Mouse (Mus musculus): Measurements from ENCODE around the gene Aamp. TPM values are rescaled to one million over a fixed set of nuclear protein-coding genes. Genes with fewer than 3 reads are reported as not detected.

Aamp gene
- total RNA-seq, 2 experiments from 2014 or later: 140 to 143 TPM

- TF ChIP-seq CTCF (IDR thresholded peaks at IDR 0.05): no peak
- intact Hi-C loops (cut with DNase I): loop anchor here (2.0 kb wide), 1 partner anchor 72 kb away; no protein-coding TSS in a partner anchor
- H3K4me3 ChIP-seq: no peak within 1 kb of the TSS
- no peak within 1 kb of the TSS for H3K27ac ChIP-seq
- no peak for DNase-seq (ENCODE audit: extremely low spot score in 1 of 2, low spot score in 2 of 2)
Measured at GRCm38 (mm10) chr1:74278538-74278937, 6.0 kb downstream of the Aamp start, which contains the start of gene Gpbar1. Gene Gpbar1 (plus strand): TSS chr1:74278550.

DNA sequence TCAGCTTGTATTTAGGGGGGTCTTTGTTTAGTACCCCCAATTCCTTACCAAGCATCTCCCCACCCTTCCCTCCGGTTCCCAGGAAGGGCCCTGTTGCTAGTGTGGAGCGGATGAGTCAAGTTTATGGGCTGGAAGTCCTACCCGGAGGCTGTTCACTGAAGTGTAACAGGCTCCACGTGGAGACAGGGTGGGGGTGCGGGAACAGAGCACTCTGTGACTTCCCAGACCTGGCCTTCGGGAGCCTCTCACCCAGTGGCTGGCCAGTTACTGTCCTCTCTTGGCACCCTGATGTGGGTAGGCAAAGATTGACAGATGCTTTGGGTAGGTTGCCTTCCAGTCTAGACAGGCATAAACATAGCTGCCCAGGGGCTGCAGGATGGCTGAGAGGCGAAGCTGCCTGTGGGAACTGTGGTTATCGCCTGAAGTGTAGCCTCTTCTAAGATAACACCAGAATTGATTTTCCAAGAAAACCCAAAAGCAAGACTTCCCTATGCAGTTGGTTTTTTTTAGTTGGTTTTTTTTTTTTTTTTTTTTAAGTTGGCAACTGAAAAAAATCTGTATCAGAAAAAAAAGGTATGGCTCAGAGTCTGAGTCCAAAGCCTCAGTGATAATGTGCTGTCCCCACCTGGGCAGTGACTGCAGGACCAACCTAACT lies 6.5 kb downstream of the Aamp start:
- intact Hi-C loops (cut with DNase I): loop anchor here (2.0 kb wide), 1 partner anchor 71 kb away; no protein-coding TSS in a partner anchor
- TF ChIP-seq CTCF (IDR thresholded peaks at IDR 0.05): no peak
- no peak overlapping the region for H3K27ac ChIP-seq
- DNase-seq (ENCODE audit: extremely low spot score in 1 of 2, low spot score in 2 of 2): no peak
- no peak overlapping the region for H3K4me3 ChIP-seq

DNA sequence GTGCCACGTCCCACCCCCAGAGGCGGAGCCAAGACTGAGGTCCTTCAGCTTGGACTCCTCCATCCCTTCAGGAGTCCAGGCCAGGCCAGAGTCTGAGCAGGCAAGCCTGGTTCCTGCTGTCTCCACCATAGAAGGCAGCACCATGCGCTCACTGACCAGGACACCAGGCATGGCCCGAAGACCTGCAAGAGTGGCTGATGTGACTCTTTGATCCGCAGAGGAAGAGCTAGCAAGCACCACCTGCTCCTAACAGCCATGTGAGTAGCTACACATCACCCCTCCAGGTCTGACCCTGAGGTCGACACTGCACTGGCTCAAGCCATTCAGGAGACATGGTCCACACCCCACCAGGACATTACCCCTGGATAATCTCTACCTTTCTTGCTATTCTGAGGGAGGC lies 7.5 kb downstream of the Aamp start:
- H3K4me3 ChIP-seq: no peak overlapping the region
- no peak for DNase-seq (ENCODE audit: extremely low spot score in 1 of 2, low spot score in 2 of 2)
- no peak overlapping the region for H3K27ac ChIP-seq
- intact Hi-C loops (cut with DNase I): no loop called here
- no peak for TF ChIP-seq CTCF (IDR thresholded peaks at IDR 0.05)

GRCm38 (mm10) chr1:74275015-74275414 lies 9.5 kb downstream of the Aamp start:
- no peak for TF ChIP-seq CTCF (IDR thresholded peaks at IDR 0.05)
- intact Hi-C loops (cut with DNase I): no loop called here

GRCm38 (mm10) chr1:74271659-74272058 lies 12.9 kb downstream of the Aamp start:
- no peak for DNase-seq (ENCODE audit: extremely low spot score in 1 of 2, low spot score in 2 of 2)
- intact Hi-C loops (cut with DNase I): no loop called here
- Histone ChIP-seq H3K27ac (no peak overlapping the region), H3K4me3 (no peak overlapping the region)
- TF ChIP-seq CTCF (IDR thresholded peaks at IDR 0.05): no peak

More at GRCm38 (mm10) chr1:74275015-74275414, 9.5 kb downstream of the Aamp start:
- no peak overlapping the region for H3K4me3 ChIP-seq
- H3K27ac ChIP-seq: no peak overlapping the region
- DNase-seq (ENCODE audit: extremely low spot score in 1 of 2, low spot score in 2 of 2): no peak

GRCm38 (mm10) chr1:74268750-74269149 lies 15.8 kb downstream of the Aamp start:
- intact Hi-C loops (cut with DNase I): no loop called here
- no peak for TF ChIP-seq CTCF (IDR thresholded peaks at IDR 0.05)
- no peak overlapping the region for H3K4me3 ChIP-seq
- H3K27ac ChIP-seq: no peak overlapping the region
- no peak for DNase-seq (ENCODE audit: extremely low spot score in 1 of 2, low spot score in 2 of 2)

DNA sequence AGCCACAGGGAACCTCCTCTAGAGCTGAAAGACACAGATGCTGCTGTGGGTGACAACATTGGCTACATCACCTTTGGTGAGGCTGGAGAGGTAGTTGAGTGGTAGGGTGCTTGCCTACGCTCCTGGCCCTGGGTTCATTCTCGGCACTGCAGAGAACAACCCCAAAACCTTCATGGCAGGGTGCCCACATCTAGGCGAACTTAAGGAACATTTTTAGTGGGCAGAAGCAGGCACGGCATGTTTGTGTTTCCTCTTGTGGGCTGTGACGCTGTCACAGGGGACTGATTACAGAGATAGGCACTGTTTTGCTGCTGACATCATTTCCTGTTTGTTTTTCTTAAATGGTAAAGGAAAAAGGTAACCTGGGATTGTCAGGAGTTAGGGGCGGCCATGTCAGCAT lies 22.0 kb downstream of the Aamp start:
- Histone ChIP-seq H3K27ac (no peak overlapping the region), H3K4me3 (no peak overlapping the region)
- DNase-seq (ENCODE audit: extremely low spot score in 1 of 2, low spot score in 2 of 2): no peak
- intact Hi-C loops (cut with DNase I): no loop called here
- TF ChIP-seq CTCF (IDR thresholded peaks at IDR 0.05): no peak

GRCm38 (mm10) chr1:74256782-74257181 lies 27.8 kb downstream of the Aamp start:
- no peak for TF ChIP-seq CTCF (IDR thresholded peaks at IDR 0.05)
- intact Hi-C loops (cut with DNase I): no loop called here
- DNase-seq (ENCODE audit: extremely low spot score in 1 of 2, low spot score in 2 of 2): no peak
- no peak overlapping the region for H3K27ac ChIP-seq
- H3K4me3 ChIP-seq: no peak overlapping the region

GRCm38 (mm10) chr1:74255704-74256345 lies 28.7 kb downstream of the Aamp start:
- Histone ChIP-seq H3K4me3 (no peak overlapping the region), H3K27ac (no peak overlapping the region)
- no peak for DNase-seq (ENCODE audit: extremely low spot score in 1 of 2, low spot score in 2 of 2)
- intact Hi-C loops (cut with DNase I): no loop called here
- TF ChIP-seq CTCF (IDR thresholded peaks at IDR 0.05): no peak

- DNase-seq (ENCODE audit: extremely low spot score in 1 of 2, low spot score in 2 of 2): no peak
- intact Hi-C loops (cut with DNase I): no loop called here
- no peak for TF ChIP-seq CTCF (IDR thresholded peaks at IDR 0.05)
- H3K4me3 ChIP-seq: no peak overlapping the region
- H3K27ac ChIP-seq: no peak overlapping the region; the same call in 1 of the 2 replicates
Measured at GRCm38 (mm10) chr1:74250096-74250495, 34.4 kb downstream of the Aamp start.

DNA sequence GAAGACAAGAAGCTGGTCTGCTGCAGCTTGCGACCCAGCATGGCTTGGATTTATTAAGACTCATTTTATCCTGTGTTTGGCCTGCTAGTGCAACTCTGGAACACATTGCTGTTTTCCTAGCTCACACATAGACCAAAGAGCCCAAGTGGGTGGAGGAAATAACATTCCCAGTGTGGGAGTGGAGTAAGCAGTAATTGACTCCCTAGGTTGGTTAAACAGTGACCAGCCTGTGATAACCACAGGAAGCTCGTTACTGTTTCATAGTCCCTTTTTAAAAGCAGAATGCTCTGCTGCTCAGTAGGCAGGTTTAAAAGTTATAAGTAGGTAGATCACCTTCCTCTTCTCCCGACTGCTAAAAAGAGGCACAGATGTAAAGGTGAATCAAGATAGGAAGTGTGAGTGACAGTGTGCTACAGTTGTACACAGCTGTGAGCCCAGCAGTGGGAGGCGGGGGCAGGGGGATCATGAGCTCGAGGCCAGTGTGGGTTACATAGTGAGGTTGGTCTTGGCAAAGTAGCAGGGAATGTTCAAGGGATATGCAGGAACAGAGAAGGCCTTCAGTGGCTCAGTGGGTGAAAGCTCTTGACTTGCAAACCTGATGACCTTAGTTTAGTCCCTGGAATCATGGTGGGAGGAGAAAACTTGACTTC lies 35.1 kb downstream of the Aamp start:
- intact Hi-C loops (cut with DNase I): no loop called here
- H3K4me3 ChIP-seq: no peak overlapping the region
- TF ChIP-seq CTCF (IDR thresholded peaks at IDR 0.05): no peak
- peak overlapping the region; percentile 34 for H3K27ac ChIP-seq
- DNase-seq (ENCODE audit: extremely low spot score in 1 of 2, low spot score in 2 of 2): no peak

GRCm38 (mm10) chr1:74248799-74249198 lies 35.7 kb downstream of the Aamp start:
- DNase-seq (ENCODE audit: extremely low spot score in 1 of 2, low spot score in 2 of 2): no peak
- no peak for TF ChIP-seq CTCF (IDR thresholded peaks at IDR 0.05)
- intact Hi-C loops (cut with DNase I): no loop called here
- H3K4me3 ChIP-seq: no peak overlapping the region
- peak overlapping the region; percentile 34 for H3K27ac ChIP-seq

Data from left cerebral cortex, adult 2 months (tissue).